Mouse (Mus musculus) bone marrow macrophage, adult 2 months (primary cell): ENCODE data around the gene Trp53i11. TPM values are rescaled to one million over a fixed set of nuclear protein-coding genes. Genes with fewer than 3 reads are reported as not detected.

ENCODE experiments used
- H3K27ac ChIP-seq: 2 replicates; pipeline ENCODE4 v1.5.1; 2012; ENCODE audit warnings: low read depth, low read length; ENCODE audit not compliant: insufficient read depth
- H3K4me1 ChIP-seq: 2 replicates; pipeline ENCODE4 v1.6.1; 2012; ENCODE audit warnings: low read length; ENCODE audit not compliant: control insufficient read depth, insufficient read depth
- H3K4me3 ChIP-seq: 2 replicates; pipeline ENCODE4 v1.5.1; 2012; ENCODE audit warnings: mild to moderate bottlenecking, low read length, moderate library complexity; ENCODE audit not compliant: insufficient read depth
- CTCF ChIP-seq: IDR thresholded peaks from 2 replicates; pipeline ENCODE4 v1.5.1; 2012; ENCODE audit warnings: low read depth, mild to moderate bottlenecking, low read length, moderate library complexity
- POLR2A ChIP-seq: IDR thresholded peaks from 2 replicates; pipeline ENCODE4 v1.6.1; 2012; ENCODE audit warnings: mild to moderate bottlenecking, low read depth, low read length, borderline replicate concordance
- polyA plus RNA-seq: library from polyadenylated mRNA; stranded (reverse); fragments of >200 nt; gene quantifications from 2 replicates; pipeline ENCODE4 v1.2.4, GENCODE M21; 2012; ENCODE audit not compliant: missing spikeins, insufficient read depth, insufficient read length

Trp53i11 gene
- polyA plus RNA-seq, 1 experiment: not detected

- Histone ChIP-seq H3K4me1 (no peaks in the 10 kb centered on the region), H3K4me3 (no peak overlapping the region), H3K27ac (no peak overlapping the region)
- no peak for TF ChIP-seq POLR2A
- TF ChIP-seq CTCF: no peak
Measured at GRCm38 (mm10) chr2:93227713-93228479, 40.5 kb downstream of the Trp53i11 start.

- no peaks in the 10 kb centered on the region for H3K4me1 ChIP-seq
- TF ChIP-seq POLR2A: no peak
- TF ChIP-seq CTCF: no peak
- H3K27ac ChIP-seq: no peak overlapping the region
- H3K4me3 ChIP-seq: no peak overlapping the region
Measured at GRCm38 (mm10) chr2:93228480-93228824, 41.1 kb downstream of the Trp53i11 start.

- TF ChIP-seq POLR2A (no peak), CTCF (no peak)
- Histone ChIP-seq H3K4me3 (no peak overlapping the region), H3K4me1 (no peaks in the 10 kb centered on the region), H3K27ac (no peak overlapping the region)
Measured at GRCm38 (mm10) chr2:93232141-93232540, 44.8 kb downstream of the Trp53i11 start.

GRCm38 (mm10) chr2:93237055-93237454 lies 49.7 kb downstream of the Trp53i11 start:
- TF ChIP-seq CTCF (no peak), POLR2A (no peak)
- Histone ChIP-seq H3K27ac (no peak overlapping the region), H3K4me1 (no peaks in the 10 kb centered on the region), H3K4me3 (no peak overlapping the region)

GRCm38 (mm10) chr2:93238864-93239263 lies 51.5 kb downstream of the Trp53i11 start:
- H3K27ac ChIP-seq: no peak overlapping the region

GRCm38 (mm10) chr2:93242166-93242565 lies 54.8 kb downstream of the Trp53i11 start:
- Histone ChIP-seq H3K4me3 (no peak overlapping the region), H3K4me1 (no peaks in the 10 kb centered on the region), H3K27ac (no peak overlapping the region)
- TF ChIP-seq POLR2A (no peak), CTCF (no peak)

More at GRCm38 (mm10) chr2:93238864-93239263, 51.5 kb downstream of the Trp53i11 start:
- Histone ChIP-seq H3K4me3 (no peak overlapping the region), H3K4me1 (no peaks in the 10 kb centered on the region)
- TF ChIP-seq POLR2A (no peak), CTCF (no peak)

- Histone ChIP-seq H3K4me1 (no peaks in the 10 kb centered on the region), H3K27ac (no peak overlapping the region), H3K4me3 (no peak overlapping the region)
- TF ChIP-seq CTCF (no peak), POLR2A (no peak)
Measured at GRCm38 (mm10) chr2:93243439-93244089, 56.2 kb downstream of the Trp53i11 start.

- Histone ChIP-seq H3K27ac (no peak overlapping the region), H3K4me1 (no peaks in the 10 kb centered on the region), H3K4me3 (no peak overlapping the region)
- TF ChIP-seq CTCF: no peak
- no peak for TF ChIP-seq POLR2A
Measured at GRCm38 (mm10) chr2:93244090-93244443, 56.7 kb downstream of the Trp53i11 start.

GRCm38 (mm10) chr2:93249058-93249457 lies 61.7 kb downstream of the Trp53i11 start:
- Histone ChIP-seq H3K4me1 (no peaks in the 10 kb centered on the region), H3K27ac (no peak overlapping the region), H3K4me3 (no peak overlapping the region)
- TF ChIP-seq POLR2A (no peak), CTCF (no peak)

- Histone ChIP-seq H3K27ac (no peak overlapping the region), H3K4me3 (no peak overlapping the region), H3K4me1 (no peaks in the 10 kb centered on the region)
- no peak for TF ChIP-seq CTCF
- no peak for TF ChIP-seq POLR2A
Measured at GRCm38 (mm10) chr2:93250611-93251010, 63.3 kb downstream of the Trp53i11 start.

Other genes with a start within 250 kb of the Trp53i11 start
- 2.1 and 2.9 TPM in 2 replicates for gene Prdm11, start 141.4 kb upstream of the Trp53i11 start, polyA plus RNA-seq
- gene Tspan18, start 147.0 kb downstream of the Trp53i11 start, polyA plus RNA-seq: not detected in 2 replicates